Mouse (Mus musculus) CD4-positive, CD25-positive, alpha-beta regulatory T cell, adult 4 months (primary cell): ENCODE results near the gene Purb. TPM values are rescaled to one million over a fixed set of nuclear protein-coding genes. Genes with fewer than 3 reads are reported as not detected.

Experiments used
- ATAC-seq: one replicate; pipeline ENCODE4 v1.8.0; 2017
- polyA plus RNA-seq, 2 experiments: library from polyadenylated mRNA; unstranded; fragments of 100-300 nt; shearing (Covaris generic); gene quantifications; one replicate each; pipeline ENCODE4 v1.2.1; 2017

Gene Purb
- 10 to 100 TPM; 22.2 to 22.3 TPM for polyA plus RNA-seq

DNA sequence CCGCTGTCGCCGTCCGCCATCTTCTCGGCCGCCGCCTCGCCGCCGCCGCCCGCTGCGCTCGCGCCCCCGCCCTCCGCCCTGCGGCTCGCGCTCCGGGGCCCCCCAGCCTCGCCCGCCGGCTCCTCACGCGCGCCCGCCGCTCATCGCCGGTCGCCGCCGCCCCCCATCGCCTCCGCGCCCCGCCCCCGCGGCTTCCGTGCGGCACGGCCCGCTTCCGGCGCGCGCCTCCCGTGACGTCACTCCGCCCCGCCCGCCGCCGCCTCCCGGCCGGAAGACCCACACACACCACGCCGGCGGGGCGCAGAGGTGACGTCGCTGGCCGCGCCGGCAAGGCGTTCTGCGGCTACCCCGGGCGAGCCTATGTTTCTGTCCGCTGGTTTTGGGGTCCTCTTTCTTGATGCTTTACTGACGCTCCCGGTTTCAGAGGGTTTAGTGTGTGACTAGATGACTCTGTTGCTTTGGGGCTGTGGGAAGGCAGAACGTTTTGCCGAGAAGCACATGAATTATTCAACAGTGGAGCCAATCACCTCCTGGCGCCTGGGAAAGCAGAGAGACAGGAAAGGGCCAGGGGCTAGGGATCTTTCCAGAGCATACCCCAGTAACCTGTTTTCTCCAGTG is at the start of gene Purb:
Gene Purb, minus strand, starts transcription at position 51 of the 618 bp plus-strand sequence.
- ATAC-seq, result peak; percentile 85

DNA sequence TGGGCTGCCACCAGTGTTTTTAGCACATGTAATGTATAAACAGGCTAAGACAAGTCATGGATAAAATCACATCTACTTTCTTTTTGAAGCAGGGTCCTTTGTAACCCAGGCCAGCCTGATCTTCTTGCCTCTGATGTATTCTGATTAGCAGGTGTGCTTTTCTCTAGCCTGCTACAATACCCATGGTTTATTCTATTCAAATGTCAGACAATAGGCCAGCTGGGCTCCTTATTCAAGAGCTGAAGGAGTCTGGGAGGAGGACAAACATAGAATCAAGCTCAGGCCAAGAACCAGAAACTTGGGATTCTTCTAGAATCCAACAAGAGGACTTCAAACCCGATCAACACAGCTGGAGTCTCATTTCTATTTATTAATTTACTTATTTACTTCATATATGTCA is 49.5 kb upstream of the Purb start:
- no peak for ATAC-seq

GRCm38 (mm10) chr11:6524880-6525238 is 49.1 kb upstream of the Purb start:
- ATAC-seq, result no peak

DNA sequence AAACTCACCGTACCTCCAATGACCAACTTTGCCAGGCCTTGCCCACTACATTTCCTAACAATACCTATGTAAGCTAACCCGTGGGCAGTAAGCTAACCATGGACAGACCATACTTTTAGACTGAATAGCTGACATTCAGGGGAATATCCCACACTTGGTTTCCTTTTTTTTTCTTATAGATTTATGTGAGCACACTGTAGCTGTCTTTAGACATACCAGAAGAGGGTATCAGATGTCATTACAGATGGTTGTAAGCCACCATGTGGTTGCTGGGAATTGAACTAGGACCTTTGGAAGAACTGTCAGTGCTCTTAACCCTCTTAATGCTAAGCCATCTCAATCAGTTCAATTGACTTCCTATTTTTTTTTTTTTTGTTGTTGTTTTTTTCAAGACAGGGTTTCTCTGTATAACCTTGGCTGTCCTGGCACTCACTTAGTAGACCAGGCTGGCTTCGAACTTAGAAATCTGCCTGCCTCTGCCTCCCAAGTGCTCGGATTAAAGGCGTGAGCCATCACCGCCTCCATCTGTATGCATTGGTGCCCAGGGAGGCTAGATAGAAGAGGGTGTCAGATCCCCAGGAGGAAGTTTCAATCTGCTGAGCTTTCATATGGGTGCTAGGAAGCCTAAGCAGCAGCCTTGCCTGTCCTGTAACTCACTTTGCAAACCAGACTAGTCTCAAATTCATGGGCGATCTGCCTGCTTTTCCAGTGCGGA is 48.6 kb upstream of the Purb start:
- no peak for ATAC-seq

DNA sequence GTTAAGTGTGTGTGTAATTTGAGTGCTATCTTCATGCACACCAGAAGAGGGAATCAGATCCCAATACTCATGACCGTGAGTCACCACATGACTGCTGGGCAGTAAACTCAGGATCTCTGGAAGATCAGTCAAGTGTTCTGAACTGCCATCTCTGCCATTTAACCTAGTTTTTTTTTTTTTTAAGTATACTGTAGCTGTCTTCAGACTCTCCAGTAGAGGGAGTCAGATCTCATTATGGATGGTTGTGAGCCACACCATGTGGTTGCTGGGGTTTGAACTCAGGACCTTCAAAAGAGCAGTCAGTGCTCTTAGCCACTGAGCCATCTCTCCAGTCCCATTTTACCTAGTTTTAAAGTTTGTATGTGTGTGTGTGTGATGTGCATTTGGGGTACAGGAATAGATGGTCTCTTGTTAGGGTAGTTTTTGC is 48.0 kb upstream of the Purb start:
- no peak for ATAC-seq

DNA sequence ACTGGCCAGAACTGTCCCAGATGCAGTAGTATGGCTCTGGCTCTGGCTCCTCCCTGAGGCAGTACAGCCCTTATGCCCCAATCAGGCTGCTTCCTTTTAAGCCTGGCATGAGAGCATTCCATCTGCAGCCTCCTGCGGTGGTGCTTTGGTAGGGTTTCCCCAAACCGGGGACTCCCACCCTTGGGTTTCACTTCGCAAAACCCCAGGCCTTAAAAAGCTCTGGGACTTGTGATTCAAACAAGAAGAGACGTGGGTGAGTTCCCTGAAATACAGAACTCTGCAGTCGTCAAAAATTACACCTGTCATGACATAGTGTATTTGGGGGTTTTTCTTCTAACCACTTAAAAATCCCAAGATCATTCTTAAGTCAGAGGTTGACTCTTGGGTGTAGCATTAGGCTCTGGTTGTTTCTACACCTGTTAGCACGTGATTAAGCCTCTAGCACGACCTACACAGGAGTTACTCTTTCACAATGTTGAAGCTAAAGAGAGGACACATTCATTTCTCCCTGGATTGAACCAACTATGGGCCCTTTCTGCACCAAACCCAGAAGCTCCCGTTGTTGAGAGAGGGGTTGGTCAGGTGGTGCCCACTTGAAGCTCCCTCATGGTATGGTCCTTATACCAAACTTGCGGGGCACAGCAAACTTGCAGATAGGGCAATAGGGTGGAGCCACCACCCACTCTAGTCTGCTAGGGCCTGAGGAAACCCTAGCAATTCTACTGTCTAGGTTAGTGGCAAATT is 47.2 kb upstream of the Purb start:
- peak; percentile 39 for ATAC-seq

DNA sequence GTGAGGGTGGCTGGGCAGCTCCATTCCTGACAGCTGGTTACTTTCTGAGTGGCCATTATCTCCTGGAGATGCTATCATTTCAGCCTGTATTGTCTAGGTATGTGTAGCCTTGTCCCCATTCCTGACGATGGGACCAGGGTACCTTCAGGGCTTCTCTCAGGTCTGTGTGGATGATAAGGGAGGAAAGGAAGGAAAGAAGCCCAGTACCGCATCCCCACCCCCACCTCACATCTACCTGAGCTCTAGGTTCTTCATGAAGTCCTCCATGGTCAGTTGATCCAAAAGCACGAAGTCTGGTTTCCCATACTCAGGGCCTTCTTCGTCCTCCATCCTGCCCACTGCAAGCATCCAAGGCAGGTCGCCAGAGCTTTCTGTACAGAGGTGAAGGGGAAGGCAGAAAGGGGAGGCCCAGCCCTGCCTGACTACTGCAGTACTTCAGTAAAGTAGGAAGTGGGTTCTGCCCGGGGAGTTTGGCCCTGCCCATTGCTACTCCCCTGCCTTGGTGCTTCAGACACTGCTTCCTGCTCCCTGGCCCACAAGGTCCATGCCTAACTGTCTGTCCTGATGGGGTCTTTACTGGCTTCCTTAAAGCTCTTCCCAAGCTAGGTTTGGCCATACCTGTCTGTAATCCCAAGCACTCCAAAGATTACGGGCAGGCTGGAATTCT is 44.9 kb upstream of the Purb start, which contains the start of gene Myo1g:
Gene Myo1g, minus strand, starts transcription at position 459 of the 667 bp plus-strand sequence.
- ATAC-seq, result peak; percentile 86

DNA sequence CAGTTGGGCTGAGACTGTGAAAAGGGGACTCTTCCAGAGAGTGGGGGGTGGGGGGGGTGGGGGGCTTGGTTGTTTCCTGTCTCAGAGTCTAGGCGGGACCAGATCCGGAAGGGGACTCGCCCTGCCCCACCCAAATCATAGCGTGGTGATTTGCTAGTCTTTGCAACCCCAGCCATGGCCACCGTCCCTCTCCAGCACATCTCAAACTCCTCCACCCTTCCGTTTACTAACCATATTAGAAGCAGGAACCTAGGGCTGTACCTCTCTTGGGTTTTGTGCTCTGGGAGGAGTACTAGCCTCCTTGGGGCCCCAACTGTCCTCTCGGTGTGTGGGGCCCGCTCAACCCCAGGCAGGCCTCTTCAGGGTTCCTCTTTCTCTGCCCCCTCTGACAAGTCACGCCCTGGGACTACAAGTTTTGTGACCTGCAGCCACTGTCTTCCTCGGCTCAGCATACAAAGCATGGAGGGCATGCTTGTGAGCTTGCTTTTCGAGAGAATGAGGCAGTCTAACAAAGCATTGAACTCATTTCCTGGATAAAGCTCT is 43.8 kb upstream of the Purb start:
- peak; percentile 56 for ATAC-seq

GRCm38 (mm10) chr11:6514837-6515236 is 39.1 kb upstream of the Purb start:
- no peak for ATAC-seq

- ATAC-seq, result no peak
Measured at GRCm38 (mm10) chr11:6508269-6508876, 32.7 kb upstream of the Purb start.

GRCm38 (mm10) chr11:6506516-6506915 is 30.8 kb upstream of the Purb start:
- no peak for ATAC-seq

DNA sequence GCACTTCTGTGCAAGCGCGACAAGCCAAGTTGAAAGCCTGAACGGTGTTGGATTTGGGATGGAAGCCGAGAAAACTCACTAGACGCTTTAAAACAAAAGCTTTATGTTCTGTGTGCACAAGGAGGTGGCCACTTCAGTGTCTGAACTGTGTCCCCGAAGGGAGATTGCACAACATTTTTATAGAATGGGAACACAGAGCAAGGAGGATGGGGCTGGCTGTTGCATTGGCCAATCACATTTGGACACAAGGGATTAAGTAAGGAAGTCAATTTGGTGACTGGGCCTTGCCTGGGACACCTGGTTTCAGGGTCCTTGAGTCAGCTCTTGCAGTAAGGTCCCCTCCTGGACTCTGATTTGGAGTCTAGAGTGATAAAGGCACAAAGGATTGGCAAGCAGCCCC is 29.0 kb upstream of the Purb start:
- no peak for ATAC-seq

DNA sequence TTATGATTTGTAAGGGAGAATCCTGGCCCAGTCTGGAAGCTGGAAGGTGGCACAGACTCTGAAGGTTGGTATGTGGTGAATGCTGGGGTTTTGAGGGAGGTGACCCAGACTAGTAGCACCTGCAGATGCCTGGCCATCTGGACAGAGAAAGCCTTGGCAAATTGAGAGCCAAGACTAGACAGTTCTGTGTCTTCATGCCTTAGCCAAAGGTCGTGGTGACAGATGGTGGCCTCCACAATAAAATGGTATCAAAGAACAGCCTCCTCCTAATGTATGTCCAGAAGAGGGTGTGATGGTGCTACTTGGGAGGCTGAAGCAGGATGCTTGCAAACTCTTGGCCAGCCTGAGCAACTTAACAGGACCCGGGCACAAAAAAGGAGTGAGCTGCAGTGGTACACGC is 28.5 kb upstream of the Purb start:
- no peak for ATAC-seq

DNA sequence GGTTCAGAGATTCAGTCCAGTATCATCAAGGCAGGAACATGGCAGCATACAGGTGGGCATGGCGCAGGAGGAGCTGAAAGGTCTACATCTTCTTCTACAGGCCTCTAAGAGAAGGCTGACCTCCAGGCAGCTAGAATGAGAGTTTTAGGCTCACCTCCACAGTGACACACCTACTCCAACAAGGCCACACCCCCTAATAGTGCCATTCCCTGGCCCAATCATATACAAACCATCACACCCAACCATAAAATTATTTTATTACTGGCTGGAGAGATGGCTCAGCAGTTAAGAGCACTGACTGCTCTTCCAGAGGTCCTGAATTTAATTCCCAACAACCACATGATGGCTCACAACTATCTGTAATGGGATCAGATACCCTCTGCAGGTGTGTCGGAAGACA is 26.8 kb upstream of the Purb start:
- no peak for ATAC-seq

GRCm38 (mm10) chr11:6497311-6497948 is 21.7 kb upstream of the Purb start:
- ATAC-seq, result peak; percentile 93

GRCm38 (mm10) chr11:6489691-6490503 is 14.2 kb upstream of the Purb start:
- ATAC-seq, result peak; percentile 62

DNA sequence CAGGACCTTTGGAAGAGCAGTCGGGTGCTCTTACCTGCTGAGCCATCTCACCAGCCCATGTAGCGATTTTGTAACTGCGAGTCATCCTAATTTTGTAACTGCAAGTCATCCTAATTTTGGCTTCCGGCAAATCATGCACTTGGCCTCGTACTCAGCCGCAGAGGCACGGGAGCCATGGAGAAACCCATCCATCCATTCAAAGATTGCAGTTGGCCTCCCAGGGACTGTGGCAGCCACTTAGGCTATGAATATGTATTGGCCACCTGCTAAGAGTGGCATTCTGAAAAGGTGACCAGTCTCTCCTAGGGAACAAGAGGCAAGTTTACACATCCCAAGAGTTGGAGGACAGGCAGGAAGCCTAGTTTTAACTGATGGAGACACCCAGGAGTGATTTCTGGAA is 13.5 kb upstream of the Purb start:
- ATAC-seq, result no peak

DNA sequence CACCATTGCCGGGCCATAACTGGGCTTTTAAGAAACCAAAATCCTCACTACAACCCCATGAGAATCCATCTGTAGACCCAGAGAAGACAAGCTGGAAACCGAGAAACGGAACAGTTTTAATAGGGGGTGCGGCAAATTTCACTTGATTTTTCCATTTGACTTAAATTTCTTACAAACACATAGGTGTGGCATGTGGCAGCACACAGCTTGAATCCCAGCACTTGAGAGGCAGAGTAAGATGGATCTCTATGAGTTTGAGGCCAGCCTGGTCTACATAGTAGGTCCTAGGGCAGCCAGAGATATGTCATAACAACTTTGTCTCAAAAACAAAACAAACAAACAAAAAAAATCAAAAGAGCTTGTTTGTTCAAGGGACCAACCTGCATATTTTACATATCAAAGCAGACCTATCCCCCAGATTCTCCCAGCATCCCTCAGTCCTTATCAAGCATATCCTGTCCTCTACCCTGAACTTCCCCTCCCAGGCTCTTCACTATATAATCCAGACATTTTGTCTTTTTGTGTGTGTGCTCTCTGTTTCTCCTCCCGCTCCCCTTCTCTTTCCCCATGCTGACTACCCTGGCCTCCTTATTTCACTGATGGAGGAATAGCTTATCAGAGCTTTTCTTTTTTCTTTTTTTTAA is 12.4 kb upstream of the Purb start:
- no peak for ATAC-seq

DNA sequence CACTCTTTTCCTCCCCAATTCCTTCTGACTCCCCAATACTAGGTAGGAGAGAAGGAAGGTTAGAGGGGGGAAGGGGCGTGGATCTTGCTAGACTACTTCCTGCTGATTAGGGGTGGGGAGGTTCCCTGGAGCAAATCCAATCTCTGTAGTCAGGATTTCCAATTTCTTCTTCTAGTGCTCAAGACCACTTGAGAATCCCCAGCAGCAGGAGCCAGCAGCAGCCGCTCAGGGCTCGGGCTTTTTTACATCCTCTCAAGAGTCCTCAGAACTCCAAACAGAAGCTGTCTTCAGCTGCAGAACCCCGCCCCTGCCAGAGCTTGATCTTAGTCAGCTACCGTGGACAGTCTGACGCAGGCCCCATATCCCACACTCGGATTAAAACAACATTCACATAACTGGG is 11.8 kb upstream of the Purb start:
- ATAC-seq, result no peak

DNA sequence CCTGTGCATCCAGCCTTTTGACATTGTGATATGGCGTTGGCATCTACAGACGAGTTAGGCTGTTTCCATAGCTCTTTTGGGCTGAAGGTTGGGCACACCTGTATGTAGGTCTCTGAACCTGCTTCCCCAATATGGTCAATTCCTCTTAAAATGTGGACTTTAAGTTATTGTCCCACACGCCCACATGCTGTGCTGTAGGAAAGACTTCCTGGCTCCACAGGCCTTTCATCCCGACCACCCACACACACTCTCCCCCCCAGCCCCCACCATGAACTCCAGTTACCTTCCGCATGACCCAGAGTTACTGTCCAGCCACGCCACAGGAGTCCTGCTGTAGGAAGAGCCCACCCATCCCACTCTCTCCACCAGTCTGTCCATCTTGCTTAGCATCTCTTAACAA is 11.2 kb upstream of the Purb start:
- no peak for ATAC-seq
